Mouse (Mus musculus) inflammation-experienced regulatory T-cells, adult 6 months (primary cell): ENCODE measurements around the gene Fli1. TPM values are rescaled to one million over a fixed set of nuclear protein-coding genes. Genes with fewer than 3 reads are reported as not detected.

Source experiments
- ATAC-seq: one replicate; pipeline ENCODE4 v1.8.0; 2017
- polyA plus RNA-seq, 3 experiments: library from polyadenylated mRNA; unstranded; fragments of 100-300 nt; shearing (Covaris generic); gene quantifications; one replicate each; pipeline ENCODE4 v1.2.1; 2017

The Fli1 gene
- polyA plus RNA-seq, 3 experiments from 2014 or later, result 101 to 137 (median 110) TPM

GRCm38 (mm10) chr9:32405191-32405925 lies 137.3 kb downstream of the Fli1 start:
- no peak for ATAC-seq

GRCm38 (mm10) chr9:32400662-32401161 lies 141.9 kb downstream of the Fli1 start:
- no peak for ATAC-seq

- ATAC-seq, result no peak
These were observed 142.4 kb downstream of the Fli1 start for GRCm38 (mm10) chr9:32400212-32400611.

GRCm38 (mm10) chr9:32394761-32395161 lies 147.9 kb downstream of the Fli1 start:
- no peak for ATAC-seq

- ATAC-seq, result no peak
These were observed 149.9 kb downstream of the Fli1 start for GRCm38 (mm10) chr9:32392716-32393115.

- ATAC-seq, result no peak
These were observed 151.0 kb downstream of the Fli1 start for GRCm38 (mm10) chr9:32391701-32392100.

- ATAC-seq, result no peak
These were observed 151.6 kb downstream of the Fli1 start for GRCm38 (mm10) chr9:32391092-32391491.

- no peak for ATAC-seq
These were observed 154.5 kb downstream of the Fli1 start for GRCm38 (mm10) chr9:32388120-32388519.

- no peak for ATAC-seq
These were observed 157.8 kb downstream of the Fli1 start for GRCm38 (mm10) chr9:32384906-32385305.

GRCm38 (mm10) chr9:32376863-32377590 lies 165.6 kb downstream of the Fli1 start:
- no peak for ATAC-seq

- ATAC-seq, result no peak
These were observed 166.6 kb downstream of the Fli1 start for GRCm38 (mm10) chr9:32376031-32376430.

GRCm38 (mm10) chr9:32373656-32374055 lies 169.0 kb downstream of the Fli1 start:
- no peak for ATAC-seq

Other genes with a start within 250 kb of the Fli1 start
- not detected for gene Kcnj5, start 198.5 kb downstream of the Fli1 start, polyA plus RNA-seq
- not detected for gene Kcnj1, start 170.4 kb downstream of the Fli1 start, polyA plus RNA-seq
- 100 to 1,000 TPM; 831 to 847 (median 840) TPM for gene Ets1, start 93.4 kb upstream of the Fli1 start, polyA plus RNA-seq